Mouse (Mus musculus) heart, postnatal 0 days (tissue): ENCODE results near the gene Otud7b. TPM values are rescaled to one million over a fixed set of nuclear protein-coding genes. Genes with fewer than 3 reads are reported as not detected.

ENCODE experiments used
- ATAC-seq: fragments of 200-750 bp; cut with Nextera tagmentation; 2 replicates; pipeline ENCODE4 v1.8.0; 2017; ENCODE audit warnings: low read depth, moderate number of reproducible peaks, moderate library complexity; ENCODE audit not compliant: insufficient read depth
- DNase-seq: peaks from one replicate; pipeline ENCODE4 v3.0.0-alpha.2; 2016; ENCODE audit warnings: low spot score
- H3K27ac ChIP-seq: fragments of 300-500 bp; sonication (generic); 2 replicates; pipeline ENCODE4 v1.5.1; 2014; ENCODE audit warnings: low read depth, mild to moderate bottlenecking
- H3K27me3 ChIP-seq: fragments of 300-500 bp; sonication (generic); 2 replicates; pipeline ENCODE4 v1.6.1; 2014; ENCODE audit warnings: low read length, mixed read lengths; ENCODE audit not compliant: control insufficient read depth, insufficient read depth
- H3K36me3 ChIP-seq: fragments of 300-500 bp; sonication (generic); replicated peaks from 2 replicates; pipeline ENCODE4 v1.6.1; 2014; ENCODE audit warnings: low read length, mixed read lengths; ENCODE audit not compliant: control insufficient read depth, insufficient read depth
- H3K4me1 ChIP-seq: fragments of 300-500 bp; sonication (generic); 2 replicates; pipeline ENCODE4 v1.6.1; 2014; ENCODE audit warnings: antibody characterized with exemption; ENCODE audit not compliant: control insufficient read depth, insufficient read depth
- H3K4me2 ChIP-seq: fragments of 300-500 bp; sonication (generic); 2 replicates; pipeline ENCODE4 v1.6.1; 2014; ENCODE audit warnings: low read depth, mild to moderate bottlenecking, low read length, moderate library complexity
- H3K4me3 ChIP-seq: fragments of 300-500 bp; sonication (generic); 2 replicates; pipeline ENCODE4 v1.5.1; 2014; ENCODE audit warnings: low read depth, low read length
- H3K9ac ChIP-seq: fragments of 300-500 bp; sonication (generic); replicated peaks from 2 replicates; pipeline ENCODE4 v1.6.1; 2014; ENCODE audit warnings: low read depth, low read length, mixed read lengths
- H3K9me3 ChIP-seq: fragments of 300-500 bp; sonication (generic); replicated peaks from 2 replicates; pipeline ENCODE4 v1.6.1; 2016; ENCODE audit warnings: low read length; ENCODE audit not compliant: control insufficient read depth
- CTCF ChIP-seq: IDR thresholded peaks from 2 replicates; pipeline ENCODE4 v1.5.1; 2016; ENCODE audit warnings: antibody characterized with exemption, control low read depth, low read depth
- EP300 ChIP-seq: IDR thresholded peaks from 2 replicates; pipeline ENCODE4 v1.6.1; 2016; ENCODE audit warnings: antibody characterized with exemption, low read depth
- WGBS: fragments of 180-500 bp; shearing (Covaris S2); extraction: QIAGEN DNeasy Blood & Tissue Kit; methylation state at CpG from one replicate; pipeline ENCODE4 v1.1.7; 2014; 5-methylcytosine and 5-hydroxymethylcytosine counted together
- polyA plus RNA-seq: library from polyadenylated mRNA; unstranded; fragments of >200 nt; fragmentation: Nextera tagmentation; extraction: Ambion mirVana; gene quantifications from 2 replicates; pipeline ENCODE4 v1.2.1, GENCODE M21; 2015
- total RNA-seq: library from RNA; depleted of rRNA; stranded (reverse); fragments of >200 nt; gene quantifications from 2 replicates; pipeline ENCODE4 v1.2.3, GENCODE M21; 2014; ENCODE audit warnings: low replicate concordance; rRNA removed

Gene Otud7b
- total RNA-seq, result 17.6 and 21.9 TPM in 2 replicates
- 16.8 and 21.7 TPM in 2 replicates for polyA plus RNA-seq

DNA sequence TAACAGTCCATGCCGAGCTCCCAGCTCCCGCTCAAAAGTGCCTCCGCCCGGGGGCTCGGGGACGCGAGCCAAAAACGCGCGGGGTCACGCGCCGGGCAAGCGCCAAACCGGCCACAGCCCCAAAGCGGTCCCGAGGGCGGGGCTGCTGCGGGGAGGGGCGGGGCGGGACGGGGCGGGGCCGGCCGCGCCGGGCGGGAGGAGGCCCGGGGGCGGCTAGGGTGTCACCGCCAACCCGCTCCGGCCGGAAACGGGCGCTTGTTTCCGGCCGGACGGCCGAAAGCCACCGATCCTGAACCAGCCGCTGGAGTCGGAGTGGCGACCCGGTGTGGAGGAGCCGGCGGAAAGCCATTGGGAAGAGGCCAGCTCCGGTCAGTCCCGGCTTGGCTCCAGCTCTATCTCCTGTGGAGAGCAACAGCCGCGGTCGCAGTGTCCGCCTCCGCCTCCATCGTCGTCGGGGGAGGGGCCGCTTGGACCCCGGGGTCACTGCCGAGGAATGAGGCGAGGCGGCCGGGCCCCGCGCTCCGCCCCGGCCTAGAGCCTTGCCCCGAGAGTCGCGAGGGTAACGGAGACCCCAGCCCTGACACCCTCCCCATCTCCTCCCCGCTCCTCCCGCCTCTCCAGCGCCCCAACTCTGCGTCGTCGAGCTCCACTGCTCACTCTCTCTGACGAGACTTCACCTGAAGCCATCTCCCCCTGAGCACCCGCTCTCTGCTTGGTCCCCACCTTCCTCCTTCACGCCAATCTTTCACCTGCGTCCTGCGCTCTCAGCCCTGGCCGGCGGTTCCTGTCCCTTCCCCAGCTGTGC is at the start of gene Otud7b:
Gene Otud7b (plus strand): TSS at position 267 of the 805 bp plus-strand sequence.
- H3K9ac ChIP-seq, result peak within 1 kb of the TSS; percentile 90
- H3K4me2 ChIP-seq, result peak within 1 kb of the TSS; percentile 85
- H3K27ac ChIP-seq, result peak within 1 kb of the TSS; percentile 94
- WGBS, result under 1% methylated on average over 70 of the region's 84 CpGs
- ATAC-seq (peak; percentile 92), DNase-seq (peak; percentile 75)
- H3K27me3 ChIP-seq, result no peaks in the 10 kb centered on the region
- H3K36me3 ChIP-seq, result no peaks in the 10 kb centered on the region; the same call in 1 of the 2 replicates
- no peak for TF ChIP-seq CTCF
- TF ChIP-seq EP300, result no peak
- peak within 1 kb of the TSS; percentile 93 for H3K4me3 ChIP-seq
- H3K4me1 ChIP-seq, result peaks cover 6% of the 10 kb centered on the region; the same call in 1 of the 2 replicates
- no peaks in the 10 kb centered on the region for H3K9me3 ChIP-seq

DNA sequence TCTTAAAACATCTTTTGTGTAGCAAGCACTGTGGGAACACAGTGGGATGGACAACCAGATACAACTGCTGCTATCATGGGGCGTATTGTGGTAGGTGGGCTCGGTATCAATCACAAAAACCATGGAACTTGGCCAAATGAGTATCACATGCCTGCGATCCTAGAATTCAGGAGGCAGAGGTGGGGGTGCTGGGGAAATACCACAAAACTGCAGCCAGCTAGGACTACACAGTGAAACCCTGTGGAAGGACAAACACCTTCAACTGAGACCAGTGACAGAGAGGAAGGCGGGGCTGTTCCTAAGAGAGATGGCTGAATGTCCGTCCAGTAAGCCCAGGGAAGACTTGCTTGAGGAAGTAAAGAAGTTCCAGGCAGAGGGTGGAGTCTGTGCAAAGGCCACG is 49.0 kb upstream of the Otud7b start:
- 80% methylated on average over 6 of the region's 6 CpGs for WGBS
- Histone ChIP-seq H3K4me2 (no peak overlapping the region), H3K4me1 (peaks cover 10% of the 10 kb centered on the region; the same call in 1 of the 2 replicates), H3K36me3 (peaks cover 5% of the 10 kb centered on the region; the same call in 1 of the 2 replicates), H3K27ac (no peak overlapping the region), H3K9ac (no peak overlapping the region), H3K27me3 (no peaks in the 10 kb centered on the region), H3K4me3 (no peak overlapping the region), H3K9me3 (no peaks in the 10 kb centered on the region)
- ATAC-seq (no peak), DNase-seq (no peak)
- TF ChIP-seq EP300 (no peak), CTCF (no peak)

DNA sequence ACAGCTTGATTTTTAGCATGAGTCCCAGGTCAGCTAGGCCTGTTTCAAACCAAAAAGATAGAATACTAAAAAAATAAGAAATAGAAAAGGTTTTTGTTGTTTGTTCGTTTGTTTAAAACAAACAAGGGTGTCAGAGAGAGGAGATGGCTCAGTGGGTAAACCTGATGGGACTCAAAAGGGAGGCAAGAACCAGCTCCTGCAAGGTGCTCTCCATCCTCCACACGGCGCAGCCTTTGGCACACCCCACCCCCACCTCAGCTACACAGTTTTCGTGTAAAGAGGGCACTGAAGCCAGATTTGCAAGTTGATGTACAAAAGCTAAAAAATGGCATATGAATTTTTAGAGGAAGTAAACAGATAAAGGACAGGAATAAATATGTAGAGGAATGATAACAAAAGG is 48.3 kb upstream of the Otud7b start:
- Histone ChIP-seq H3K4me1 (peaks cover 10% of the 10 kb centered on the region; the same call in 1 of the 2 replicates), H3K4me3 (no peak overlapping the region), H3K4me2 (no peak overlapping the region), H3K9ac (no peak overlapping the region), H3K36me3 (peaks cover 5% of the 10 kb centered on the region; the same call in 1 of the 2 replicates), H3K27ac (no peak overlapping the region), H3K9me3 (no peaks in the 10 kb centered on the region), H3K27me3 (no peaks in the 10 kb centered on the region)
- TF ChIP-seq EP300 (no peak), CTCF (no peak)
- DNase-seq (no peak), ATAC-seq (no peak)
- WGBS, result 77% methylated on average over 4 of the region's 4 CpGs

DNA sequence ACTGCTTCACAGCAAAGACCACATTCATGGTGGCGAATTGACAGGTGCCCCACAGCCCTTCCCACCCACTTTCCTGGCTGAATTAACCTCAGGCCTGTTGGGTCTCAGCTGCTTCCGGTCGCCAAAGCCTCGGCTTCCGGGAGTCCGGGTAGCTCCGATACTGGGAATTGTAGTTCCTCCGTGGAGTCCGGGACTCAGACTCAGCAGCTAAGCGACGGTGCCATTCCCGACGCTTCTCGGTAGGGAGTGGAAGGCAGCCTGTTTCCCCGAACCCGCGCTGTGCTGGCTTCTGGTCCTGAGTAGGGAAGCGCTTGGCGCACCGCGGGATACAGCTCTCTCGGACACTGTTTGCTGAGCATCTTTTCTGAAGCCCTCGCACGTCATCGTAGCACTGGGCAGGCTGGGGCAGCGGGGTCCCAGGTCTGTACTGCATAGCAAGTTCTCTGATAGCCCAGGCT is 46.6 kb upstream of the Otud7b start:
- Histone ChIP-seq H3K27ac (peak overlapping the region; percentile 74), H3K9ac (peak overlapping the region; percentile 60), H3K4me1 (peaks cover 10% of the 10 kb centered on the region; the same call in 1 of the 2 replicates), H3K4me2 (peak overlapping the region; percentile 82), H3K4me3 (peak overlapping the region; percentile 72), H3K27me3 (no peaks in the 10 kb centered on the region), H3K36me3 (peaks cover 2% of the 10 kb centered on the region; the same call in 1 of the 2 replicates), H3K9me3 (no peaks in the 10 kb centered on the region)
- under 1% methylated on average over 26 of the region's 26 CpGs for WGBS
- DNase-seq (peak; percentile 89), ATAC-seq (peak; percentile 93)
- TF ChIP-seq CTCF, result no peak
- TF ChIP-seq EP300, result no peak

DNA sequence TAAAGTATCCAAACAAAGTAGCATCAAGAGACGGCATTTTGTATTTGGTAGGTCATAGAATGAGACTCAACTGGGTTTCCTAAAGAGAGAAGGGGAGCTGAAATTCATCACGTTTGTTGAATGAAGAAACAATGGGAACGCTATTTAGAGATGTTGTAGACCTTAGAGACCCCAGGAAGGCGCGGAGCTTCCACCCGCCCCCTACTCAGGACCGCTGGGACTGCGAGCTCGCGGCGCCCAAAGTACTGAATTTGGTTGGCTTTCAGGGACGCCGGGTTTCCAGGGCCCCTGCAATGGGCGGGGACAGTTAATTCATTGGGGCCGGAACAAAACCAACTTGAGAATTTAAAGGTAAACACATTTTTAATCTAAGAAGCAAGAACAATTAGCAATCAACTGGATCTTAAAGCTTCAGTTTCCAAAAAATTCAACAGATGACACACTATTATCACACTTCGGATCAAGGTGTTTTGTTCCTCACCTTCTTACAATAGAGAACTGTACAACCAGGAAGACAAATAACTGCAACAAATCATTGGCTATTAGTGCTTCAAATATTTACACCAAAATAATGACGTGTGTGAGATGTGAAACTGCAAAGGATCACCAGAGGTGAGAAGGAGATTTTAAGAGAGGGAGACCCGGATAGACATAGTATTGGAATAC is 46.0 kb upstream of the Otud7b start, which contains the start of gene Vps45:
Gene Vps45 (minus strand): TSS at position 236 of the 666 bp plus-strand sequence.
- H3K4me1 ChIP-seq, result peaks cover 10% of the 10 kb centered on the region; the same call in 1 of the 2 replicates
- peak within 1 kb of the TSS; percentile 72 for H3K4me3 ChIP-seq
- H3K36me3 ChIP-seq, result no peaks in the 10 kb centered on the region; the same call in 1 of the 2 replicates
- peak; percentile 76 for ATAC-seq
- DNase-seq, result peak; percentile 33
- H3K27me3 ChIP-seq, result no peaks in the 10 kb centered on the region
- H3K4me2 ChIP-seq, result peak within 1 kb of the TSS; percentile 82
- H3K9me3 ChIP-seq, result no peaks in the 10 kb centered on the region
- TF ChIP-seq EP300 (no peak), CTCF (no peak)
- 2% methylated on average over 18 of the region's 18 CpGs for WGBS
- H3K9ac ChIP-seq, result peak within 1 kb of the TSS; percentile 60
- H3K27ac ChIP-seq, result peak within 1 kb of the TSS; percentile 74
